Mouse (Mus musculus): ENCODE data around the gene Trpm6. TPM values are rescaled to one million over a fixed set of nuclear protein-coding genes. Genes with fewer than 3 reads are reported as not detected.
A peak's percentile ranks its signal among the peaks of the same experiment; 100 is the strongest.

The Trpm6 gene
- total RNA-seq, 1 experiment = 0.80 TPM

GRCm38 (mm10) chr19:18811264-18811663 lies 61.5 kb downstream of the Trpm6 start:
- no peak for DNase-seq (ENCODE audit: low read depth, low spot score)
- no peak overlapping the region for H3K4me3 ChIP-seq (ENCODE audit: insufficient read depth in 1 of 2, low read depth in 1 of 2, low read length in 2 of 2, poor library complexity in 1 of 2, severe bottlenecking in 1 of 2)
- TF ChIP-seq HCFC1 (IDR thresholded peaks at IDR 0.05; ENCODE audit: borderline replicate concordance, insufficient read depth, low read length) (no peak), CHD2 (IDR thresholded peaks at IDR 0.05; ENCODE audit: low read depth, low read length) (no peak), MAFK (IDR thresholded peaks at IDR 0.05; ENCODE audit: insufficient read depth, low read depth, low read length) (no peak), ZNF384 (IDR thresholded peaks at IDR 0.05; ENCODE audit: low read depth, low read length) (no peak), ZC3H11A (IDR thresholded peaks at IDR 0.05; ENCODE audit: borderline replicate concordance, low read depth, low read length) (no peak)
- no peak overlapping the region for H3K9ac ChIP-seq (ENCODE audit: insufficient read depth, low read depth, low read length, poor library complexity, severe bottlenecking)
- no peaks in the 10 kb centered on the region for H3K9me3 ChIP-seq (ENCODE audit: control insufficient read depth, insufficient read depth, low read depth, low read length)
- H3K4me1 ChIP-seq (ENCODE audit: control insufficient read depth in 2 of 2, insufficient read depth in 2 of 2, low read length in 2 of 2, poor library complexity in 1 of 2) = no peaks in the 10 kb centered on the region
- H3K36me3 ChIP-seq (ENCODE audit: control insufficient read depth, insufficient read depth, low read length, poor library complexity, severe bottlenecking) = no peaks in the 10 kb centered on the region
- in situ Hi-C loops (cut with MboI; ENCODE audit: low sequenced_read_pairs in 2 of 2, unreplicated experiment in 2 of 2) = no loop called here
- H3K27ac ChIP-seq (ENCODE audit: insufficient read depth, low read depth, low read length, poor library complexity, severe bottlenecking) = no peak overlapping the region

- no peak overlapping the region for H3K9ac ChIP-seq (ENCODE audit: insufficient read depth, low read depth, low read length, poor library complexity, severe bottlenecking)
- H3K4me3 ChIP-seq (ENCODE audit: insufficient read depth in 1 of 2, low read depth in 1 of 2, low read length in 2 of 2, poor library complexity in 1 of 2, severe bottlenecking in 1 of 2) = no peak overlapping the region
- in situ Hi-C loops (cut with MboI; ENCODE audit: low sequenced_read_pairs in 2 of 2, unreplicated experiment in 2 of 2) = no loop called here
- no peaks in the 10 kb centered on the region for H3K9me3 ChIP-seq (ENCODE audit: control insufficient read depth, insufficient read depth, low read depth, low read length)
- no peaks in the 10 kb centered on the region for H3K36me3 ChIP-seq (ENCODE audit: control insufficient read depth, insufficient read depth, low read length, poor library complexity, severe bottlenecking)
- H3K27ac ChIP-seq (ENCODE audit: insufficient read depth, low read depth, low read length, poor library complexity, severe bottlenecking) = no peak overlapping the region
- no peak for DNase-seq (ENCODE audit: low read depth, low spot score)
- no peaks in the 10 kb centered on the region for H3K4me1 ChIP-seq (ENCODE audit: control insufficient read depth in 2 of 2, insufficient read depth in 2 of 2, low read length in 2 of 2, poor library complexity in 1 of 2)
- TF ChIP-seq HCFC1 (IDR thresholded peaks at IDR 0.05; ENCODE audit: borderline replicate concordance, insufficient read depth, low read length) (no peak), MAFK (IDR thresholded peaks at IDR 0.05; ENCODE audit: insufficient read depth, low read depth, low read length) (no peak), ZC3H11A (IDR thresholded peaks at IDR 0.05; ENCODE audit: borderline replicate concordance, low read depth, low read length) (no peak), ZNF384 (IDR thresholded peaks at IDR 0.05; ENCODE audit: low read depth, low read length) (no peak), CHD2 (IDR thresholded peaks at IDR 0.05; ENCODE audit: low read depth, low read length) (no peak)
These were observed 65.4 kb downstream of the Trpm6 start for GRCm38 (mm10) chr19:18815170-18815569.

- in situ Hi-C loops (cut with MboI; ENCODE audit: low sequenced_read_pairs in 2 of 2, unreplicated experiment in 2 of 2) = no loop called here
- no peak for DNase-seq (ENCODE audit: low read depth, low spot score)
- Histone ChIP-seq H3K9ac (ENCODE audit: insufficient read depth, low read depth, low read length, poor library complexity, severe bottlenecking) (no peak overlapping the region), H3K9me3 (ENCODE audit: control insufficient read depth, insufficient read depth, low read depth, low read length) (no peaks in the 10 kb centered on the region), H3K36me3 (ENCODE audit: control insufficient read depth, insufficient read depth, low read length, poor library complexity, severe bottlenecking) (no peaks in the 10 kb centered on the region), H3K4me3 (ENCODE audit: insufficient read depth in 1 of 2, low read depth in 1 of 2, low read length in 2 of 2, poor library complexity in 1 of 2, severe bottlenecking in 1 of 2) (no peak overlapping the region), H3K27ac (ENCODE audit: insufficient read depth, low read depth, low read length, poor library complexity, severe bottlenecking) (no peak overlapping the region), H3K4me1 (ENCODE audit: control insufficient read depth in 2 of 2, insufficient read depth in 2 of 2, low read length in 2 of 2, poor library complexity in 1 of 2) (no peaks in the 10 kb centered on the region)
- TF ChIP-seq ZNF384 (IDR thresholded peaks at IDR 0.05; ENCODE audit: low read depth, low read length) = no peak
- peak; percentile 45; the same call in 1 of the 2 replicates for TF ChIP-seq ZC3H11A (IDR thresholded peaks at IDR 0.05; ENCODE audit: borderline replicate concordance, low read depth, low read length)
These were observed 67.6 kb downstream of the Trpm6 start for GRCm38 (mm10) chr19:18817425-18817824.

GRCm38 (mm10) chr19:18828601-18829000 lies 78.8 kb downstream of the Trpm6 start:
- in situ Hi-C loops (cut with MboI; ENCODE audit: low sequenced_read_pairs in 2 of 2, unreplicated experiment in 2 of 2) = no loop called here
- TF ChIP-seq CHD2 (IDR thresholded peaks at IDR 0.05; ENCODE audit: low read depth, low read length) (no peak), ZC3H11A (IDR thresholded peaks at IDR 0.05; ENCODE audit: borderline replicate concordance, low read depth, low read length) (no peak), HCFC1 (IDR thresholded peaks at IDR 0.05; ENCODE audit: borderline replicate concordance, insufficient read depth, low read length) (no peak), MAFK (IDR thresholded peaks at IDR 0.05; ENCODE audit: insufficient read depth, low read depth, low read length) (no peak), ZNF384 (IDR thresholded peaks at IDR 0.05; ENCODE audit: low read depth, low read length) (no peak)
- Histone ChIP-seq H3K27ac (ENCODE audit: insufficient read depth, low read depth, low read length, poor library complexity, severe bottlenecking) (no peak overlapping the region), H3K36me3 (ENCODE audit: control insufficient read depth, insufficient read depth, low read length, poor library complexity, severe bottlenecking) (no peaks in the 10 kb centered on the region), H3K9me3 (ENCODE audit: control insufficient read depth, insufficient read depth, low read depth, low read length) (no peaks in the 10 kb centered on the region), H3K4me3 (ENCODE audit: insufficient read depth in 1 of 2, low read depth in 1 of 2, low read length in 2 of 2, poor library complexity in 1 of 2, severe bottlenecking in 1 of 2) (no peak overlapping the region), H3K9ac (ENCODE audit: insufficient read depth, low read depth, low read length, poor library complexity, severe bottlenecking) (no peak overlapping the region), H3K4me1 (ENCODE audit: control insufficient read depth in 2 of 2, insufficient read depth in 2 of 2, low read length in 2 of 2, poor library complexity in 1 of 2) (no peaks in the 10 kb centered on the region)
- no peak for DNase-seq (ENCODE audit: low read depth, low spot score)

GRCm38 (mm10) chr19:18831196-18831595 lies 81.4 kb downstream of the Trpm6 start:
- Histone ChIP-seq H3K27ac (ENCODE audit: insufficient read depth, low read depth, low read length, poor library complexity, severe bottlenecking) (no peak overlapping the region), H3K4me3 (ENCODE audit: insufficient read depth in 1 of 2, low read depth in 1 of 2, low read length in 2 of 2, poor library complexity in 1 of 2, severe bottlenecking in 1 of 2) (no peak overlapping the region), H3K9me3 (ENCODE audit: control insufficient read depth, insufficient read depth, low read depth, low read length) (no peaks in the 10 kb centered on the region), H3K36me3 (ENCODE audit: control insufficient read depth, insufficient read depth, low read length, poor library complexity, severe bottlenecking) (no peaks in the 10 kb centered on the region), H3K4me1 (ENCODE audit: control insufficient read depth in 2 of 2, insufficient read depth in 2 of 2, low read length in 2 of 2, poor library complexity in 1 of 2) (no peaks in the 10 kb centered on the region), H3K9ac (ENCODE audit: insufficient read depth, low read depth, low read length, poor library complexity, severe bottlenecking) (no peak overlapping the region)
- in situ Hi-C loops (cut with MboI; ENCODE audit: low sequenced_read_pairs in 2 of 2, unreplicated experiment in 2 of 2) = no loop called here
- no peak for DNase-seq (ENCODE audit: low read depth, low spot score)
- TF ChIP-seq CHD2 (IDR thresholded peaks at IDR 0.05; ENCODE audit: low read depth, low read length) (no peak), HCFC1 (IDR thresholded peaks at IDR 0.05; ENCODE audit: borderline replicate concordance, insufficient read depth, low read length) (no peak), MAFK (IDR thresholded peaks at IDR 0.05; ENCODE audit: insufficient read depth, low read depth, low read length) (no peak), ZNF384 (IDR thresholded peaks at IDR 0.05; ENCODE audit: low read depth, low read length) (no peak), ZC3H11A (IDR thresholded peaks at IDR 0.05; ENCODE audit: borderline replicate concordance, low read depth, low read length) (no peak)

Data from ES-E14 (cell line).